Mouse (Mus musculus) kidney, postnatal 14 days (tissue): Measurements from ENCODE around the gene Enc1.
A peak's percentile ranks its signal among the peaks of the same experiment; 100 is the strongest.

Experiments
- DNase-seq: peaks from one replicate; pipeline ENCODE4 v3.0.0; 2022; ENCODE audit warnings: mixed read lengths

Enc1 gene

DNA sequence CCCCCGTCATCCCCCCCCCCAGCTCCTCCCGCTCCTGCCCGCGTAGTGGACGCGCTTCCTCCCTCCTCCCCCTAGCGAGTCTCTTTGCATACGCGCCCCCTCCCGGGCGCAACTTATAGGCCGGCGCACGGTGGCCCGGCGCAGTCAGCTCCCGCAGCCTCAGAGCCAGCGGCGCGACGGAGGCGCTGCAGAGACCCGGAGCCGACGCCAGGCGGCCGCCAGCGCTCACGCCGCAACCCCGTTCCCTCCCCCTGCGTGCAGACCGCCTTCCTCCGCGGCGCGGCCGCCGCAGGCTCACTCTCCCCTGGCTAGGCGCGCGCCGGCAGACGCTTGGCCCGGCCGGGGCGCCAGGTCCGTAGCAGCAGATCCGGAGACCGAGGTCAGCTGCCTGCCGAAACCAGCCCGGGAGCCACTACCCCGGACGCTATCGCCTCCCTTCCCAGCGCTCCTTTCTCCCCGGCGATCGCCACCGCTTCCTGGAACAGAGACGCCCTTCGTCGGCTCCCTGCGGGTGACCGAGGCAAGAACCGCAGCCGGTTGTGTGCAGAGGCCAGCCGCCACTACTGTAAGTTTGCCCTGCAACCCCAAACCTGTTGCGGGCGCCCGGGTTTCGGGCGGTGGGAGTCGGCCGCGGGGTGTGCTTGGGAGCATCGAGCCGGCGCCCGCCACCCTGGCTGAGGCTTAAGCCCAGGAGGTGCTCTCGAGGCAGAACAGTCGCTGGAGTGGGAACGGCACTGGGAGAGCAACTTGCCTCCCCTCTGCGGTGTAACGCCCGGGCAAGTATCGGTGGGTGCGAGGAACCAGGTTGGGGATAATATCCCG, at the start of gene Enc1:
Enc1 (plus strand) TSS at position 141 of the 822 bp plus-strand sequence.
- DNase-seq, result peak; percentile 95

- DNase-seq, result no peak
These were observed 48.3 kb upstream of the Enc1 start for GRCm38 (mm10) chr13:97192649-97193048.

- peak; percentile 79 for DNase-seq
These were observed 47.5 kb upstream of the Enc1 start for GRCm38 (mm10) chr13:97193420-97193819.

- DNase-seq, result peak; percentile 30
These were observed 44.5 kb upstream of the Enc1 start for GRCm38 (mm10) chr13:97196186-97196924.

GRCm38 (mm10) chr13:97196925-97197218, 44.0 kb upstream of the Enc1 start:
- no peak for DNase-seq

DNA sequence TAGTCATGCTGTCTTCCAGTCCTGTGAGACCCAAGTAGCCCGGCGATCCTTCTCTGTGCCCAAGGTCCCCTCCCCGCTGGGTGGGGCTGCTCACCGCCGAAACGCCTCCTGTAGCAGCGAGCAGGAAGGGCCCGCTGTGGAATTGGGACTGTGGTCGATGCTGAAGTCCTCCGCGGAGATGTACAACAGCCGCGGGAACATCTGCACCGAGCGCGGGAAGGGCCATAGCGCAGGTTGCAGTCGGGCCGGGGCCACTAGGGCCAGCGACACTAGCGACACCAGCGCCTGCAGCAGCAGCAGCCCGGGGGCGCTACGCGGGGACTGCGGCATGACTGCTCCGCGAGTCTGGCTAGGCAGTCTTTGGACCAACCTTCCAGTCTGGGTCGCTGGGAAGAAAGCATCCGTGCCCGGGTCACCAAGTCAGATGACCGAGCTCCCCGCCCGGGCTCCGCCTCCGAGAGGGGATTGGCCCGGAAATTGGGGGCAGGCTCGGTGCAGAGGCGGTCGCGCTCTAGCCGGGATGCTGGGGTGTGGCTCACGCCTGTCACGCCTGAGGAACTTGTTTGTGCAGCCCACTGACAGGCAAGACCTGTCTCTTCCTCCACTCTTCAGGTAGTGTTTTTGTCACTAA, 42.9 kb upstream of the Enc1 start, which contains the start of gene Hexb:
Hexb (minus strand) TSS at position 426 of the 631 bp plus-strand sequence.
- peak; percentile 96 for DNase-seq

- no peak for DNase-seq
These were observed 41.8 kb upstream of the Enc1 start for GRCm38 (mm10) chr13:97199123-97199522.

DNA sequence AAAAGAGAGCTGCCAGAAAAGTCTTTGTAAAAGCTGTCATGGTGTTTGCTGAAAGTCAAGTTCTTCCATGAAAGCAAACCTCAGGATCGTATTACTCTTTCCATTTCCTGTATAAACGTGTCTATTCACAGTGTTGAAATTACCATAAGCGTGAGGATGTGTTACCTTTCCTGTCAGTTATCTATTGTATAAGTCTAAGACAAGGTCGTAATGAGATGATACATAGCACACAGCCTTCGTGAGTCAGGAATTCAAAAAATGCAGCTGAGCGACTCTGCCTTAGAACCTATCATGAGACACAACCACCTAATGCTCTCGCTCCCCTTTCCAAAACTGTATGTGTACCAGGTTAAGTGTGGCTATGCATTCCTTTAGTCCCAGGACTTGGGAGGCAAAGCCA, 39.8 kb upstream of the Enc1 start:
- no peak for DNase-seq

DNA sequence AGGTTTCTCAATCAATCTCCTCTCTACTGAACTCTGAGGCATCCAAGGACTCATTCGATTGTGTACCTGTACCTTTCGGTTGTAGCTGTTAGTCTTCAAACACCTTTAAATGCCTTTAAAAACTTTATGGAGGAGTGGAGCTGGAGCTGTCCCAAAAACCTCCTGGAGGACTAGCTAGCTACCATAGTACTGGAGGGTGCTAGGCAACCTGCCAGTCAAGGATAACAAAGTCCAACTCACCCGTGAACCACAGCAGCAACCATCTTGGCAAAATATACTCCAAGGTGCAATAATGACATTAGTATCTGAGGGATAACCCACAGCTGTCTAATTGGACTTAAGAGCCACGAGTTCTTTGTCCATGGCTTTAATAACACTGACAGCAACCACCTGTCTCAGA, 39.0 kb upstream of the Enc1 start:
- DNase-seq, result peak; percentile 43

DNA sequence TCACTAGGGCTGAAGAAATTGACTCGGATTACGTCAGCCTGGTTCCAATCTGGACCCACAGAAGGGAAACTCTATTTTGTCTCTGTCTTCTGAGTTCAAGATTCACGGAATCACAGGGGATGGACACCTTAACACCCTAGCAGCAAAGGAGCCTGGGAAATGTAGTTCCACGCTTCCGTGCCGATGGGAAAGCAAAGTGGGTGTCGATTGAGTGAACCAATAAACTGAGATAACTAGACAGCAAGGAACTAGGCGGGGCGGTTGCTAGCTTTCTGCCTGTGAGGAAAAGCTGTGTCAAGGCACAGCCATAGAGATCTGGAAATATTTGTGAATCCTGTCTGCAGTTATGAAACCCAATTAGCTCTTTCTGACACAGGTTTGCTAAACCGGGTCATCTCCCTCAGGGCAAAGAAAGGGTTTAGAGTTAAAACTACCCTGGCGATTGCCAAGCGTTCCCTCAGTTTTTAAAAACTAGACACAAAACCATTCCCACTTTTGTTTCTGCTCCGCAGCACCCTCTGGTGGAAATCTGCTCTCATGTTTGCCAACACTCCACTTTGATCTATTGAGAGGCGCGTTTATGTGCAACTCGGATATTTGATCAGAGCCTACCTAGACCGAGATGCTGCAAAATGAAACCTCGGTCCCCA, 35.7 kb upstream of the Enc1 start:
- peak; percentile 91 for DNase-seq

GRCm38 (mm10) chr13:97206046-97206445, 34.9 kb upstream of the Enc1 start:
- DNase-seq, result no peak

GRCm38 (mm10) chr13:97207472-97208111, 33.3 kb upstream of the Enc1 start:
- no peak for DNase-seq

DNA sequence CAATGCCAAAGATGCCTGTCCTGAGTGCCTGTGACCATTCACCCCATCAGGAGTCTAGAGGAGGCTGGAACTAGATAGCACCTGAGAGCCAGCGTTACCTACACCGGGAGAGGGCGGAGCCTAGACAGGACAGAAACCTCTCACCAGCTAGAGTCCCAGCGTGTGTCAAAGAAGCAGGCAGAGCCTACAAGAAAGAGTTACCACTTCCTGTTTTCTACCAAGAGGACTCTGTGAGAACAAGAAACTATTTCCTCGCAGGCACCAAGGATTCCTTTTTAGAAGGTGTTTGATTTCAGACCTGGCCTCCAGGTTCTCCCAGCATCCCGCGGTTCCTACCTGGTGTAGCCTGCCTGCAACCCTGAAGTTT, 32.8 kb upstream of the Enc1 start:
- no peak for DNase-seq

GRCm38 (mm10) chr13:97208500-97209010, 32.4 kb upstream of the Enc1 start:
- no peak for DNase-seq

GRCm38 (mm10) chr13:97214583-97215268, 26.2 kb upstream of the Enc1 start:
- DNase-seq, result no peak

DNA sequence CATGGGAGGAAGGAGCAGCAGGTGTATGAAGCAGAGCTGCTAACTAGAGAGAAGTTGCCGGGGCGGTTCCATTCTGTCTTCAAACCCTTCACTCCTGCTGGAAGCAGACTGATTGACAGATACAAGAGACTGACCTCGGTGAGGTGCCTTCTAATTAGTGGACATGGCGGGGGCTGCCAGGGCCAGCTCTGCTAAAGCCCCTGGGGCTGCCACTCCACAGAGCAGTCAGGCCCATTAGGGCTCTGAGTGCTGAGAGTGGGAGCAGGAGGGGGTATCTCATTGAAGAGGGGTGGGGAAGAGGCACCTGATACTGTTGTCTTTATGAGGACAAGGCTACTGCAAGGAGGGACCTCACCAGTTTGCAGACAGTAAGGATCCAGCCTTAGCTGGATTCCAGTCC, 25.3 kb upstream of the Enc1 start:
- DNase-seq, result no peak

DNA sequence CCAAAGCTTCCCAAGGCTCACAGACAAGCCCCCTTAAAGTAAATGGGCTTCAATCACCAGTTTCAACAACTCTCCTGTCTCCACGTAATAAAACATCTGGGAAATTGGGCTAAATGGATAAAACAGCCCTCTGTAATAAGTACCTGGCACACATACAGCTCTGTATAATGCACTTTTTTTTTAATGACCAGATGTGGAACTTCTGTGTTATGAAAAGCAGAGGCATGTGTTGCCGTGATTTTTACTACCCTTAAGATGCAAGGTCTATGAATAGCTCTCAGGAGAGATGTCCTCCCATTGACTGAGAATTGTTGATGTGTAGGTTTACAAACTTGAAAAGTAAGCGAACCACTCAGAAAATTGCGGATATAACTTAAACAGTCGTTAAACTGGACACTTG, 24.7 kb upstream of the Enc1 start:
- DNase-seq, result no peak

DNA sequence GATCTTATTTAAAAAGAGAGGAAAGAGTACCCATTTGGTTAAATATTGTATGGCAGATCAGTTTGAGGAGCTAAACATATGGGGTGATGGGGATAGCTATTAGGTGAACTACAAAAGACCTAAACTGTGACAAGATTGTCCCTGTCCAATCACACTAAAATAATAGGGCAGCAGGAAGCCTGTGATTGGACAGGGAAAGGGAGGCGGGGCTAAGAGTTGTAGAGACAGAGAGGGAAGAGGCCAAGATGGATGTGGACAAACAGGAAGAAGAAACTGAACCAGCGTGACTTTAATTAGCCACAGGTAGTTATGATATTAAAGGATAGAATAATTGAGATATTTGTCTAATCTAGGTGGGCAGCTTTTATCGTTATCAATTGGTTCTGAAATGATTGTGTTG, 20.9 kb upstream of the Enc1 start:
- no peak for DNase-seq

GRCm38 (mm10) chr13:97223856-97224255, 17.0 kb upstream of the Enc1 start:
- no peak for DNase-seq

GRCm38 (mm10) chr13:97224341-97224982, 16.4 kb upstream of the Enc1 start:
- DNase-seq, result peak; percentile 69

GRCm38 (mm10) chr13:97225130-97225529, 15.8 kb upstream of the Enc1 start:
- DNase-seq, result no peak
